Mouse (Mus musculus) hindbrain, embryonic 10.5 days (tissue): ENCODE data around the gene Prepl. TPM values are rescaled to one million over a fixed set of nuclear protein-coding genes. Genes with fewer than 3 reads are reported as not detected.

Source experiments
- DNase-seq: peaks from one replicate; pipeline ENCODE4 v3.0.0-alpha.2; 2017; ENCODE audit warnings: low spot score
- H3K27ac ChIP-seq: fragments of 300-500 bp; sonication (generic); 2 replicates; pipeline ENCODE4 v1.5.1; 2016; ENCODE audit warnings: mild to moderate bottlenecking, moderate library complexity
- H3K27me3 ChIP-seq: fragments of 300-500 bp; sonication (generic); 2 replicates; pipeline ENCODE4 v1.6.1; 2016; ENCODE audit warnings: mild to moderate bottlenecking; ENCODE audit not compliant: poor library complexity, insufficient read depth, severe bottlenecking
- H3K36me3 ChIP-seq: fragments of 300-500 bp; sonication (generic); 2 replicates; pipeline ENCODE4 v1.6.1; 2016; ENCODE audit warnings: mild to moderate bottlenecking, moderate library complexity
- H3K4me1 ChIP-seq: fragments of 300-500 bp; sonication (generic); replicated peaks from 2 replicates; pipeline ENCODE4 v1.6.1; 2016; ENCODE audit warnings: mild to moderate bottlenecking
- H3K4me3 ChIP-seq: fragments of 300-500 bp; sonication (generic); 2 replicates; pipeline ENCODE4 v1.5.1; 2016; ENCODE audit warnings: mild to moderate bottlenecking, moderate library complexity
- H3K9me3 ChIP-seq: fragments of 300-500 bp; sonication (generic); 2 replicates; pipeline ENCODE4 v1.6.1; 2016; ENCODE audit warnings: mild to moderate bottlenecking, moderate library complexity
- WGBS: fragments of 180-500 bp; shearing (Covaris S2); methylation state at CpG from one replicate; pipeline ENCODE4 v1.1.7; 2016; 5-methylcytosine and 5-hydroxymethylcytosine counted together
- polyA plus RNA-seq: library from polyadenylated mRNA; unstranded; fragments of >200 nt; fragmentation: Nextera tagmentation; extraction: Ambion mirVana; gene quantifications from 2 replicates; pipeline ENCODE4 v1.2.1, GENCODE M21; 2016

The Prepl gene
- polyA plus RNA-seq, 1 experiment from 2014 or later = 42.3 TPM

GRCm38 (mm10) chr17:85063560-85063959 is 26.5 kb downstream of the Prepl start:
- no peaks in the 10 kb centered on the region for H3K4me1 ChIP-seq
- no peak for DNase-seq
- no peak overlapping the region for H3K4me3 ChIP-seq
- WGBS = 92% methylated on average over 7 of the region's 7 CpGs
- H3K27me3 ChIP-seq = no peaks in the 10 kb centered on the region
- peaks cover 61% of the 10 kb centered on the region for H3K36me3 ChIP-seq
- H3K9me3 ChIP-seq = no peaks in the 10 kb centered on the region
- no peak overlapping the region for H3K27ac ChIP-seq

GRCm38 (mm10) chr17:85059136-85059535 is 30.9 kb downstream of the Prepl start:
- Histone ChIP-seq H3K27ac (no peak overlapping the region), H3K4me1 (no peaks in the 10 kb centered on the region), H3K27me3 (no peaks in the 10 kb centered on the region), H3K4me3 (no peak overlapping the region), H3K36me3 (peaks cover 19% of the 10 kb centered on the region), H3K9me3 (no peaks in the 10 kb centered on the region)
- DNase-seq = no peak
- WGBS = 88% methylated on average over 6 of the region's 6 CpGs

GRCm38 (mm10) chr17:85058276-85058675 is 31.8 kb downstream of the Prepl start:
- no peaks in the 10 kb centered on the region for H3K27me3 ChIP-seq
- no peaks in the 10 kb centered on the region for H3K4me1 ChIP-seq
- peaks cover 10% of the 10 kb centered on the region for H3K36me3 ChIP-seq
- H3K9me3 ChIP-seq = no peaks in the 10 kb centered on the region
- no peak overlapping the region for H3K4me3 ChIP-seq
- H3K27ac ChIP-seq = no peak overlapping the region
- DNase-seq = no peak
- 91% methylated on average over 7 of the region's 7 CpGs for WGBS

- Histone ChIP-seq H3K4me1 (no peaks in the 10 kb centered on the region), H3K27ac (no peak overlapping the region), H3K27me3 (no peaks in the 10 kb centered on the region), H3K4me3 (no peak overlapping the region), H3K9me3 (no peaks in the 10 kb centered on the region), H3K36me3 (no peaks in the 10 kb centered on the region)
- WGBS = 93% methylated on average over 5 of the region's 5 CpGs
- no peak for DNase-seq
These were observed 41.7 kb downstream of the Prepl start for GRCm38 (mm10) chr17:85048379-85048778.

GRCm38 (mm10) chr17:85045160-85045559 is 44.9 kb downstream of the Prepl start:
- Histone ChIP-seq H3K36me3 (no peaks in the 10 kb centered on the region), H3K9me3 (no peaks in the 10 kb centered on the region), H3K4me3 (no peak overlapping the region), H3K27me3 (no peaks in the 10 kb centered on the region), H3K4me1 (peaks cover 11% of the 10 kb centered on the region), H3K27ac (no peak overlapping the region)
- no peak for DNase-seq
- WGBS = 87% methylated on average over 12 of the region's 12 CpGs

- Histone ChIP-seq H3K4me3 (no peak overlapping the region), H3K27ac (no peak overlapping the region), H3K27me3 (no peaks in the 10 kb centered on the region), H3K4me1 (peaks cover 11% of the 10 kb centered on the region), H3K9me3 (no peaks in the 10 kb centered on the region), H3K36me3 (no peaks in the 10 kb centered on the region)
- no peak for DNase-seq
- 93% methylated on average over 5 of the region's 5 CpGs for WGBS
These were observed 45.6 kb downstream of the Prepl start for GRCm38 (mm10) chr17:85044466-85044865.

- H3K9me3 ChIP-seq = no peaks in the 10 kb centered on the region
- WGBS = 86% methylated on average over 6 of the region's 6 CpGs
- H3K27ac ChIP-seq = no peak overlapping the region
- peaks cover 11% of the 10 kb centered on the region for H3K4me1 ChIP-seq
- no peaks in the 10 kb centered on the region for H3K36me3 ChIP-seq
- H3K4me3 ChIP-seq = no peak overlapping the region
- no peaks in the 10 kb centered on the region for H3K27me3 ChIP-seq
- no peak for DNase-seq
These were observed 46.6 kb downstream of the Prepl start for GRCm38 (mm10) chr17:85043404-85043816.

GRCm38 (mm10) chr17:85042419-85042818 is 47.6 kb downstream of the Prepl start:
- WGBS = 49% methylated on average over 6 of the region's 6 CpGs
- Histone ChIP-seq H3K36me3 (no peaks in the 10 kb centered on the region), H3K9me3 (no peaks in the 10 kb centered on the region), H3K4me3 (no peak overlapping the region), H3K27me3 (no peaks in the 10 kb centered on the region), H3K4me1 (peaks cover 11% of the 10 kb centered on the region), H3K27ac (no peak overlapping the region)
- DNase-seq = no peak

- Histone ChIP-seq H3K27ac (no peak overlapping the region), H3K36me3 (no peaks in the 10 kb centered on the region), H3K27me3 (no peaks in the 10 kb centered on the region), H3K4me1 (peaks cover 11% of the 10 kb centered on the region), H3K4me3 (no peak overlapping the region), H3K9me3 (no peaks in the 10 kb centered on the region)
- DNase-seq = no peak
- 83% methylated on average over 7 of the region's 7 CpGs for WGBS
These were observed 49.1 kb downstream of the Prepl start for GRCm38 (mm10) chr17:85040913-85041312.

- no peak for DNase-seq
- Histone ChIP-seq H3K9me3 (no peaks in the 10 kb centered on the region), H3K4me3 (no peak overlapping the region), H3K36me3 (no peaks in the 10 kb centered on the region), H3K27me3 (no peaks in the 10 kb centered on the region), H3K4me1 (peaks cover 11% of the 10 kb centered on the region), H3K27ac (no peak overlapping the region)
- 93% methylated on average over 5 of the region's 5 CpGs for WGBS
These were observed 51.3 kb downstream of the Prepl start for GRCm38 (mm10) chr17:85038761-85039160.

- Histone ChIP-seq H3K9me3 (no peaks in the 10 kb centered on the region), H3K27me3 (no peaks in the 10 kb centered on the region), H3K4me3 (no peak overlapping the region), H3K36me3 (no peaks in the 10 kb centered on the region), H3K4me1 (peaks cover 11% of the 10 kb centered on the region), H3K27ac (no peak overlapping the region)
- no peak for DNase-seq
- 87% methylated on average over 4 of the region's 4 CpGs for WGBS
These were observed 51.7 kb downstream of the Prepl start for GRCm38 (mm10) chr17:85038311-85038710.

GRCm38 (mm10) chr17:85037855-85038254 is 52.2 kb downstream of the Prepl start:
- H3K9me3 ChIP-seq = no peaks in the 10 kb centered on the region
- H3K4me1 ChIP-seq = peaks cover 10% of the 10 kb centered on the region
- DNase-seq = no peak
- 86% methylated on average over 5 of the region's 5 CpGs for WGBS
- H3K27ac ChIP-seq = no peak overlapping the region
- no peaks in the 10 kb centered on the region for H3K27me3 ChIP-seq
- no peaks in the 10 kb centered on the region for H3K36me3 ChIP-seq
- no peak overlapping the region for H3K4me3 ChIP-seq

GRCm38 (mm10) chr17:85034068-85034467 is 56.0 kb downstream of the Prepl start:
- Histone ChIP-seq H3K4me3 (no peak overlapping the region), H3K4me1 (no peaks in the 10 kb centered on the region), H3K36me3 (no peaks in the 10 kb centered on the region), H3K27ac (no peak overlapping the region), H3K27me3 (no peaks in the 10 kb centered on the region), H3K9me3 (no peaks in the 10 kb centered on the region)
- DNase-seq = no peak
- WGBS = 75% methylated on average over 11 of the region's 11 CpGs

- WGBS = 88% methylated on average over 3 of the region's 3 CpGs
These were observed 57.0 kb downstream of the Prepl start for GRCm38 (mm10) chr17:85033087-85033486.

More at GRCm38 (mm10) chr17:85033087-85033486, 57.0 kb downstream of the Prepl start:
- Histone ChIP-seq H3K27me3 (no peaks in the 10 kb centered on the region), H3K36me3 (no peaks in the 10 kb centered on the region), H3K27ac (no peak overlapping the region), H3K4me3 (no peak overlapping the region), H3K4me1 (no peaks in the 10 kb centered on the region), H3K9me3 (no peaks in the 10 kb centered on the region)
- DNase-seq = no peak
